Comparison of ENCODE assay signal across 8 mouse cellular contexts in genomic region chr12:108213090-108214041, GRCm38 (mm10). TPM values are rescaled to one million over a fixed set of nuclear protein-coding genes. Genes with fewer than 3 reads are reported as not detected.
A peak's percentile ranks its signal among the peaks of the same experiment; 100 is the strongest.
DNase-seq lines count a peak whose midpoint lies in the region; ATAC-seq lines count a peak whose summit lies in the region.

No protein-coding gene starts in this region.

- 0 out of 2 replicates have a peak, but pooled peaks cover 3% of the 10 kb centered on the region for H3K36me3 ChIP-seq in heart, embryonic 12.5 days
- H3K36me3 ChIP-seq in embryonic facial prominence, embryonic 12.5 days = no peaks in the 10 kb centered on the region

- H3K27me3 ChIP-seq in heart, embryonic 12.5 days (replicated peaks) = no peaks in the 10 kb centered on the region
- no peaks in the 10 kb centered on the region for H3K27me3 ChIP-seq in embryonic facial prominence, embryonic 12.5 days

- H3K9ac ChIP-seq in heart, embryonic 12.5 days = peak overlapping the region; percentile 47; the same call in 1 of the 2 replicates
- no peak overlapping the region for H3K9ac ChIP-seq in embryonic facial prominence, embryonic 12.5 days

- no peak for DNase-seq in heart, postnatal 36 days
- DNase-seq in MN1 (ENCODE audit: low spot score) = peak; percentile 40
- DNase-seq in mesoderm, embryonic 11.5 days (ENCODE audit: low read depth, low spot score) = peak; percentile 41
- no peak for DNase-seq in ovary, postnatal 36 days (ENCODE audit: low spot score)
- no peak for DNase-seq in natural killer cell, adult 2 months (ENCODE audit: low spot score in 2 of 2)
- DNase-seq in thymus, postnatal 36 days = no peak

- H3K4me2 ChIP-seq in heart, embryonic 12.5 days = no peak overlapping the region
- no peak overlapping the region for H3K4me2 ChIP-seq in embryonic facial prominence, embryonic 12.5 days (replicated peaks)

- intact Hi-C loops in heart, postnatal 36 days (cut with DNase I) = loop anchor here (5.0 kb wide), 1 partner anchor 209 kb away; no protein-coding TSS in a partner anchor

- H3K4me3 ChIP-seq in heart, embryonic 12.5 days = no peak overlapping the region
- H3K4me3 ChIP-seq in embryonic facial prominence, embryonic 12.5 days = no peak overlapping the region

- H3K4me1 ChIP-seq in heart, embryonic 12.5 days (replicated peaks) = peaks cover 71% of the 10 kb centered on the region
- peaks cover 56% of the 10 kb centered on the region for H3K4me1 ChIP-seq in embryonic facial prominence, embryonic 12.5 days

- ATAC-seq in heart, embryonic 12.5 days (ENCODE audit: insufficient number of reproducible peaks, low FRiP score) = no peak
- no peak for ATAC-seq in embryonic facial prominence, embryonic 12.5 days (ENCODE audit: insufficient number of reproducible peaks, insufficient read depth, low FRiP score, low TSS enrichment)

- peak overlapping the region; percentile 13; the same call in 1 of the 2 replicates for H3K27ac ChIP-seq in heart, embryonic 12.5 days (ENCODE audit: poor library complexity, severe bottlenecking)
- H3K27ac ChIP-seq in embryonic facial prominence, embryonic 12.5 days = peak overlapping the region; percentile 42

- WGBS in heart, embryonic 12.5 days = 35% methylated on average over 18 of the region's 18 CpGs
- 48% methylated on average over 18 of the region's 18 CpGs for WGBS in embryonic facial prominence, embryonic 12.5 days

- no peaks in the 10 kb centered on the region for H3K9me3 ChIP-seq in heart, embryonic 12.5 days (replicated peaks)
- H3K9me3 ChIP-seq in embryonic facial prominence, embryonic 12.5 days = no peaks in the 10 kb centered on the region

RNA-seq across cellular contexts. Expression of gene Ccnk, which starts 34.0 kb away (rescaled TPM):
- polyA plus RNA-seq in heart, embryonic 12.5 days (2016; fragmentation: Nextera tagmentation; extraction: Ambion mirVana) = 2.0 and 2.7 TPM in 2 replicates
- total RNA-seq in heart, postnatal 36 days (2021) = 10 to 100 TPM; 28.8 to 30.5 TPM
- 3.4 and 4.3 TPM in 2 replicates for polyA plus RNA-seq in embryonic facial prominence, embryonic 12.5 days (2016; fragmentation: Nextera tagmentation; extraction: Ambion mirVana)

RNA-seq across cellular contexts. Expression of gene Setd3, which starts 34.3 kb away (rescaled TPM):
- polyA plus RNA-seq in heart, embryonic 12.5 days (2016; fragmentation: Nextera tagmentation; extraction: Ambion mirVana) = 83.1 and 83.3 TPM in 2 replicates
- 10 to 100 TPM; 83.9 to 91.6 TPM for total RNA-seq in heart, postnatal 36 days (2021)
- polyA plus RNA-seq in embryonic facial prominence, embryonic 12.5 days (2016; fragmentation: Nextera tagmentation; extraction: Ambion mirVana) = 98.4 and 103 TPM in 2 replicates

Comparison
In these comparisons a context has a peak if more than half of its experiments do, and no peak if none do; other contexts are left out.
1. DNase-seq: peak in MN1 (single experiment) and mesoderm, embryonic 11.5 days (single experiment); none in heart, postnatal 36 days (0 of 2), ovary, postnatal 36 days (single experiment), natural killer cell, adult 2 months (0 of 2) and thymus, postnatal 36 days (0 of 2).